Mouse (Mus musculus): ENCODE data around the gene Gm42906. TPM values are rescaled to one million over a fixed set of nuclear protein-coding genes. Genes with fewer than 3 reads are reported as not detected.

Gm42906 gene
- polyA plus RNA-seq, 1 experiment from 2014 or later = not detected

GRCm38 (mm10) chr5:151261558-151261957 is 166.4 kb downstream of the Gm42906 start:
- no peak overlapping the region for H3K9ac ChIP-seq (replicated peaks; ENCODE audit: low read depth, low read length)
- H3K36me3 ChIP-seq (ENCODE audit: control insufficient read depth, insufficient read depth, low read length) = no peaks in the 10 kb centered on the region
- H3K27ac ChIP-seq (ENCODE audit: low read depth, low read length) = no peak overlapping the region
- no peaks in the 10 kb centered on the region for H3K4me1 ChIP-seq (ENCODE audit: control insufficient read depth, insufficient read depth, low read length)
- H3K4me3 ChIP-seq (ENCODE audit: low read depth, low read length) = no peak overlapping the region
- 78% methylated on average over 2 of the region's 2 CpGs for WGBS
- no peaks in the 10 kb centered on the region for H3K9me3 ChIP-seq (ENCODE audit: control insufficient read depth, low read length)
- no peak overlapping the region for H3K4me2 ChIP-seq (ENCODE audit: low read depth, low read length)
- ATAC-seq (ENCODE audit: low read depth) = no peak
- no peaks in the 10 kb centered on the region for H3K27me3 ChIP-seq (ENCODE audit: control insufficient read depth, insufficient read depth, low read length)

- ATAC-seq (ENCODE audit: low read depth) = no peak
- H3K27ac ChIP-seq (ENCODE audit: low read depth, low read length) = no peak overlapping the region
- no peaks in the 10 kb centered on the region for H3K4me1 ChIP-seq (ENCODE audit: control insufficient read depth, insufficient read depth, low read length)
- H3K4me3 ChIP-seq (ENCODE audit: low read depth, low read length) = no peak overlapping the region
- H3K4me2 ChIP-seq (ENCODE audit: low read depth, low read length) = no peak overlapping the region
- no peaks in the 10 kb centered on the region for H3K36me3 ChIP-seq (ENCODE audit: control insufficient read depth, insufficient read depth, low read length)
- H3K9me3 ChIP-seq (ENCODE audit: control insufficient read depth, low read length) = no peaks in the 10 kb centered on the region
- H3K27me3 ChIP-seq (ENCODE audit: control insufficient read depth, insufficient read depth, low read length) = no peaks in the 10 kb centered on the region
- H3K9ac ChIP-seq (replicated peaks; ENCODE audit: low read depth, low read length) = no peak overlapping the region
- 63% methylated on average over 8 of the region's 8 CpGs for WGBS
These were observed 175.8 kb downstream of the Gm42906 start for GRCm38 (mm10) chr5:151252213-151252612.

GRCm38 (mm10) chr5:151251656-151252055 is 176.3 kb downstream of the Gm42906 start:
- no peaks in the 10 kb centered on the region for H3K36me3 ChIP-seq (ENCODE audit: control insufficient read depth, insufficient read depth, low read length)
- H3K4me2 ChIP-seq (ENCODE audit: low read depth, low read length) = no peak overlapping the region
- H3K27ac ChIP-seq (ENCODE audit: low read depth, low read length) = no peak overlapping the region
- 93% methylated on average over 8 of the region's 8 CpGs for WGBS
- no peak for ATAC-seq (ENCODE audit: low read depth)
- H3K4me3 ChIP-seq (ENCODE audit: low read depth, low read length) = no peak overlapping the region
- no peaks in the 10 kb centered on the region for H3K4me1 ChIP-seq (ENCODE audit: control insufficient read depth, insufficient read depth, low read length)
- no peak overlapping the region for H3K9ac ChIP-seq (replicated peaks; ENCODE audit: low read depth, low read length)
- no peaks in the 10 kb centered on the region for H3K27me3 ChIP-seq (ENCODE audit: control insufficient read depth, insufficient read depth, low read length)
- no peaks in the 10 kb centered on the region for H3K9me3 ChIP-seq (ENCODE audit: control insufficient read depth, low read length)

- no peak overlapping the region for H3K27ac ChIP-seq (ENCODE audit: low read depth, low read length)
- ATAC-seq (ENCODE audit: low read depth) = peak; percentile 59; the same call in 1 of the 2 replicates
- no peak overlapping the region for H3K9ac ChIP-seq (replicated peaks; ENCODE audit: low read depth, low read length)
- H3K9me3 ChIP-seq (ENCODE audit: control insufficient read depth, low read length) = no peaks in the 10 kb centered on the region
- no peak overlapping the region for H3K4me3 ChIP-seq (ENCODE audit: low read depth, low read length)
- no peaks in the 10 kb centered on the region for H3K36me3 ChIP-seq (ENCODE audit: control insufficient read depth, insufficient read depth, low read length)
- H3K27me3 ChIP-seq (ENCODE audit: control insufficient read depth, insufficient read depth, low read length) = no peaks in the 10 kb centered on the region
- WGBS = 26% methylated on average over 10 of the region's 10 CpGs
- H3K4me2 ChIP-seq (ENCODE audit: low read depth, low read length) = no peak overlapping the region
- no peaks in the 10 kb centered on the region for H3K4me1 ChIP-seq (ENCODE audit: control insufficient read depth, insufficient read depth, low read length)
These were observed 179.0 kb downstream of the Gm42906 start for GRCm38 (mm10) chr5:151248671-151249620.

GRCm38 (mm10) chr5:151248084-151248483 is 179.9 kb downstream of the Gm42906 start:
- H3K27me3 ChIP-seq (ENCODE audit: control insufficient read depth, insufficient read depth, low read length) = no peaks in the 10 kb centered on the region
- no peak overlapping the region for H3K9ac ChIP-seq (replicated peaks; ENCODE audit: low read depth, low read length)
- H3K27ac ChIP-seq (ENCODE audit: low read depth, low read length) = no peak overlapping the region; the same call in 1 of the 2 replicates
- no peak overlapping the region for H3K4me2 ChIP-seq (ENCODE audit: low read depth, low read length)
- H3K4me3 ChIP-seq (ENCODE audit: low read depth, low read length) = no peak overlapping the region
- ATAC-seq (ENCODE audit: low read depth) = no peak
- 41% methylated on average over 2 of the region's 2 CpGs for WGBS
- no peaks in the 10 kb centered on the region for H3K9me3 ChIP-seq (ENCODE audit: control insufficient read depth, low read length)
- no peaks in the 10 kb centered on the region for H3K4me1 ChIP-seq (ENCODE audit: control insufficient read depth, insufficient read depth, low read length)
- H3K36me3 ChIP-seq (ENCODE audit: control insufficient read depth, insufficient read depth, low read length) = no peaks in the 10 kb centered on the region

GRCm38 (mm10) chr5:151247115-151247875 is 180.7 kb downstream of the Gm42906 start:
- no peak overlapping the region for H3K4me2 ChIP-seq (ENCODE audit: low read depth, low read length)
- H3K9ac ChIP-seq (replicated peaks; ENCODE audit: low read depth, low read length) = no peak overlapping the region
- no peaks in the 10 kb centered on the region for H3K4me1 ChIP-seq (ENCODE audit: control insufficient read depth, insufficient read depth, low read length)
- no peaks in the 10 kb centered on the region for H3K36me3 ChIP-seq (ENCODE audit: control insufficient read depth, insufficient read depth, low read length)
- H3K27ac ChIP-seq (ENCODE audit: low read depth, low read length) = no peak overlapping the region; the same call in 1 of the 2 replicates
- H3K4me3 ChIP-seq (ENCODE audit: low read depth, low read length) = no peak overlapping the region
- WGBS = 44% methylated on average over 11 of the region's 11 CpGs
- H3K27me3 ChIP-seq (ENCODE audit: control insufficient read depth, insufficient read depth, low read length) = no peaks in the 10 kb centered on the region
- ATAC-seq (ENCODE audit: low read depth) = no peak
- H3K9me3 ChIP-seq (ENCODE audit: control insufficient read depth, low read length) = no peaks in the 10 kb centered on the region

- no peak for ATAC-seq (ENCODE audit: low read depth)
- Histone ChIP-seq H3K4me3 (ENCODE audit: low read depth, low read length) (no peak overlapping the region), H3K4me1 (ENCODE audit: control insufficient read depth, insufficient read depth, low read length) (no peaks in the 10 kb centered on the region), H3K27me3 (ENCODE audit: control insufficient read depth, insufficient read depth, low read length) (no peaks in the 10 kb centered on the region), H3K9ac (replicated peaks; ENCODE audit: low read depth, low read length) (no peak overlapping the region), H3K4me2 (ENCODE audit: low read depth, low read length) (no peak overlapping the region), H3K36me3 (ENCODE audit: control insufficient read depth, insufficient read depth, low read length) (no peaks in the 10 kb centered on the region), H3K9me3 (ENCODE audit: control insufficient read depth, low read length) (no peaks in the 10 kb centered on the region), H3K27ac (ENCODE audit: low read depth, low read length) (no peak overlapping the region)
- 74% methylated on average over 2 of the region's 2 CpGs for WGBS
These were observed 181.7 kb downstream of the Gm42906 start for GRCm38 (mm10) chr5:151246287-151246686.

- H3K4me1 ChIP-seq (ENCODE audit: control insufficient read depth, insufficient read depth, low read length) = no peaks in the 10 kb centered on the region
- WGBS = 92% methylated on average over 5 of the region's 5 CpGs
- no peak for ATAC-seq (ENCODE audit: low read depth)
These were observed 182.4 kb downstream of the Gm42906 start for GRCm38 (mm10) chr5:151245571-151245970.

GRCm38 (mm10) chr5:151238730-151239129 is 189.2 kb downstream of the Gm42906 start:
- Histone ChIP-seq H3K27ac (ENCODE audit: low read depth, low read length) (no peak overlapping the region), H3K36me3 (ENCODE audit: control insufficient read depth, insufficient read depth, low read length) (no peaks in the 10 kb centered on the region), H3K9ac (replicated peaks; ENCODE audit: low read depth, low read length) (no peak overlapping the region), H3K9me3 (ENCODE audit: control insufficient read depth, low read length) (no peaks in the 10 kb centered on the region), H3K4me3 (ENCODE audit: low read depth, low read length) (no peak overlapping the region), H3K4me1 (ENCODE audit: control insufficient read depth, insufficient read depth, low read length) (no peaks in the 10 kb centered on the region), H3K4me2 (ENCODE audit: low read depth, low read length) (no peak overlapping the region), H3K27me3 (ENCODE audit: control insufficient read depth, insufficient read depth, low read length) (no peaks in the 10 kb centered on the region)
- 76% methylated on average over 9 of the region's 9 CpGs for WGBS
- no peak for ATAC-seq (ENCODE audit: low read depth)

More at GRCm38 (mm10) chr5:151245571-151245970, 182.4 kb downstream of the Gm42906 start:
- Histone ChIP-seq H3K9ac (replicated peaks; ENCODE audit: low read depth, low read length) (no peak overlapping the region), H3K4me3 (ENCODE audit: low read depth, low read length) (no peak overlapping the region), H3K36me3 (ENCODE audit: control insufficient read depth, insufficient read depth, low read length) (no peaks in the 10 kb centered on the region), H3K27me3 (ENCODE audit: control insufficient read depth, insufficient read depth, low read length) (no peaks in the 10 kb centered on the region), H3K27ac (ENCODE audit: low read depth, low read length) (no peak overlapping the region), H3K9me3 (ENCODE audit: control insufficient read depth, low read length) (no peaks in the 10 kb centered on the region), H3K4me2 (ENCODE audit: low read depth, low read length) (no peak overlapping the region)

Data from neural tube, embryonic 14.5 days (tissue).